Mouse (Mus musculus): ENCODE data around the gene Cep295nl. TPM values are rescaled to one million over a fixed set of nuclear protein-coding genes. Genes with fewer than 3 reads are reported as not detected.

Cep295nl gene
- polyA plus RNA-seq, 1 experiment from 2014 or later = 0.37 TPM

DNA sequence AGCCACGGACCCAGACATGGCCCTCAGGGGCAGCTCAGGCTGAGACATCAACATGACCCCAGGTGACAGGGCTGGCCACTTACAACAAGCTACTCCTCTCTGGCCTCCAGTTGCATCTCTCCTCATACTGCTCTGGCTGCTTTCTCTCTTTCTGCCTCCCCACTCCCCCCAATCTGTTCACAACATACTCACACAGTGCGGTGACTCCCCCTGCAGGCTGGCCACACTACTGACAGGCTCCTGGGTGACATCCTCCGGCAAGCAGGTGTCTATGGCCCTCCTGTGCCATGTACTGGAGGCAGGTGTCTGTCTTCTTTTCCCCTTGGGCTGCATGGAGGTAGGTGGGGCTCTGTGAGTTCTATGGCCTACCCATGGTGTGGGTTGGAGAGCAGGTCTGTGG, 44.3 kb downstream of the Cep295nl start:
- ATAC-seq (ENCODE audit: low FRiP score) (no peak), DNase-seq (ENCODE audit: low spot score) (no peak)
- WGBS = 77% methylated on average over 3 of the region's 3 CpGs
- Histone ChIP-seq H3K9me3 (ENCODE audit: control insufficient read depth, low read length) (no peaks in the 10 kb centered on the region), H3K9ac (ENCODE audit: low read depth, low read length) (no peak overlapping the region), H3K4me3 (ENCODE audit: low read depth, low read length) (no peak overlapping the region), H3K27ac (ENCODE audit: low read depth, low read length) (no peak overlapping the region), H3K27me3 (ENCODE audit: control insufficient read depth, insufficient read depth, low read length) (no peaks in the 10 kb centered on the region), H3K4me1 (replicated peaks; ENCODE audit: control insufficient read depth, insufficient read depth, low read length) (no peaks in the 10 kb centered on the region), H3K36me3 (ENCODE audit: control insufficient read depth, insufficient read depth, low read length) (no peaks in the 10 kb centered on the region), H3K4me2 (replicated peaks; ENCODE audit: low read depth, low read length) (no peak overlapping the region)

DNA sequence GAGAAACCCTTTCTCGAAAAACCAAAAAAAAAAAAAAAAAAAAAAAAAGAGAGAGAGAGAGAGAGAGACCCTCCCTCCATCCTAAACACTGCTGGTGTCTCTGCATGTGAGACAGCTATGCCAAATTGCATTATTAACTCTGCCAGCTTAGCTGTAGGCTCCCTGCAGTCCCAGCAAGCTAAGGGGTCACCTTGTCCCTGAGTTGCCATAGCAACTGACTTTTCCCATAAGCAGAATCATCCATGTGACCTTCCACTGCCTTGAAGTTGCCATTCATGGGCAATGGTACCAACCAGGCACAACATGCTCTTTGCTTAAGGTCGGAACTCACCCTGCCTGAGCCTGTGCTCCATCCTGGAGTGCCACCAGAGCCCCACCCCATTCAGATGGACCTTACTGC, 47.3 kb downstream of the Cep295nl start:
- Histone ChIP-seq H3K9ac (ENCODE audit: low read depth, low read length) (no peak overlapping the region), H3K4me1 (replicated peaks; ENCODE audit: control insufficient read depth, insufficient read depth, low read length) (no peaks in the 10 kb centered on the region), H3K4me2 (replicated peaks; ENCODE audit: low read depth, low read length) (no peak overlapping the region), H3K9me3 (ENCODE audit: control insufficient read depth, low read length) (no peaks in the 10 kb centered on the region), H3K4me3 (ENCODE audit: low read depth, low read length) (no peak overlapping the region), H3K36me3 (ENCODE audit: control insufficient read depth, insufficient read depth, low read length) (no peaks in the 10 kb centered on the region), H3K27ac (ENCODE audit: low read depth, low read length) (no peak overlapping the region), H3K27me3 (ENCODE audit: control insufficient read depth, insufficient read depth, low read length) (no peaks in the 10 kb centered on the region)
- ATAC-seq (ENCODE audit: low FRiP score) = no peak
- WGBS = 89% methylated on average over 2 of the region's 2 CpGs
- DNase-seq (ENCODE audit: low spot score) = no peak

DNA sequence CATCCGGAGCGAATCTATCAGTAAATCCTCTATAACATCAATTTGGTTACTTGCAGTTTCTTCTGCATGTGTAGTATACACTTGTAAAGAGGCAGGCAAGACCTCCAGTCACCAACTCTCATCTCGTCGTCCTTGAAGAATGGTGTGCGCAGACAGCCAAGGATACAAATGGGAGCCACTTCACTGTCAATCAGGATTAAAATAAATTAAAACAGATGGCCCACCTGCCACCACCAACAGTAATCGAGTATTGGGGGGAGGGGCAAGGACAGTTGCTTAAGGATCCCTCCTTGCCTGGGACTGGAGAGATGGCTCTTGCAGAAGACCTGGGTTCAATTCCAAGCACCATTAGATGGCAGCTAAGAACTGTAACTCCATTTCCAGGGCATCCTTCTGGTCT, 49.6 kb downstream of the Cep295nl start:
- Histone ChIP-seq H3K9ac (ENCODE audit: low read depth, low read length) (no peak overlapping the region), H3K27ac (ENCODE audit: low read depth, low read length) (no peak overlapping the region), H3K27me3 (ENCODE audit: control insufficient read depth, insufficient read depth, low read length) (no peaks in the 10 kb centered on the region), H3K36me3 (ENCODE audit: control insufficient read depth, insufficient read depth, low read length) (no peaks in the 10 kb centered on the region), H3K4me1 (replicated peaks; ENCODE audit: control insufficient read depth, insufficient read depth, low read length) (no peaks in the 10 kb centered on the region; the same call in 1 of the 2 replicates), H3K9me3 (ENCODE audit: control insufficient read depth, low read length) (no peaks in the 10 kb centered on the region), H3K4me2 (replicated peaks; ENCODE audit: low read depth, low read length) (no peak overlapping the region), H3K4me3 (ENCODE audit: low read depth, low read length) (no peak overlapping the region)
- 66% methylated on average over 6 of the region's 6 CpGs for WGBS
- ATAC-seq (ENCODE audit: low FRiP score) = no peak
- no peak for DNase-seq (ENCODE audit: low spot score)

DNA sequence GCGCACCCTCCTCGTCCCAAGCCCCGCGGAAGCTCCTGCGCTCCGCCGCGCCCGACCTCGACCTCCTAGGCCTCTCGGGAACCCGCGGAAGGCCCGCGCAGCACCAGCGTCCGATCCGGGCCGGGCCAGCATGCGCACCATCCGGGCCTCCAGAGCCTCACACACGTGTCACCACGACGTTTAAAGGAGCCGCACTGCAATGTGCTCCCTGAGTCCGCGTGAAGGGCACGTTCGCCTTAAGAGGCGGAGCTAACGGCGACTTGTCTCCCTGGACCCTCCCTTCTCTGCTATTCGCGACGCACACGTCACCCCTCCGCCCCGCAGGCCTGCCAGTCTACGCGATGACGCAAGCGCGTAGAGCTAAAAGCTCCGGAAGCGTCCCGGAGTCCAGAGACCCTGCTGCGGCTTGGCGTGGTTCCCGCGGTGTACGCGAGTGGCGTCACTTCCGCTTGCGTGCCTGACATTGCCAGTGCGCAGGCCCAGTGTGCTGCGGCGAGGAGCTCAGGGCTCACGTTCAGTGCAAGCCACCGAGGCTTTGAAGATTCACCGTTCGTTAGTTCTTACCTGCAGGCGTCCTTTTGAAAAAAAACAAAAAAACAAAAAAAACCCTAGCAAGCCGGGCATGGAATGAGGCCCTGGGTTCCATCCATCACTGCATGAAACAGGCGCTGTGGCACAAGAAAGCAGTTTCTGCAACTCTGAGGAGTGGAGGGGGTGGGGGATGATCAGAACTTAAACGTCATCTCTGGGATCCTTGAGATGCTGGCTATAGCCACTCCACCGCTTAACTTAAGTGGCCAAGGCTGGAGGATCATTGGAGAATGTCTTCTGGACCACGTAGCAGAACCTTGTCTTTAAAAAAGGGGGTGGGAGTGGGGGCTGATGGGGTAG, 52.1 kb downstream of the Cep295nl start, which contains the start of gene Usp36:
TSS of gene Usp36 (minus strand) at position 246 of the 891 bp plus-strand sequence.
- peak; percentile 99 for DNase-seq (ENCODE audit: low spot score)
- peak; percentile 99 for ATAC-seq (ENCODE audit: low FRiP score)
- H3K27ac ChIP-seq (ENCODE audit: low read depth, low read length) = peak within 1 kb of the TSS; percentile 82
- H3K9ac ChIP-seq (ENCODE audit: low read depth, low read length) = peak within 1 kb of the TSS; percentile 87
- H3K27me3 ChIP-seq (ENCODE audit: control insufficient read depth, insufficient read depth, low read length) = no peaks in the 10 kb centered on the region
- no peaks in the 10 kb centered on the region for H3K9me3 ChIP-seq (ENCODE audit: control insufficient read depth, low read length)
- H3K4me1 ChIP-seq (replicated peaks; ENCODE audit: control insufficient read depth, insufficient read depth, low read length) = no peaks in the 10 kb centered on the region; the same call in 1 of the 2 replicates
- WGBS = 1% methylated on average over 68 of the region's 68 CpGs
- H3K4me3 ChIP-seq (ENCODE audit: low read depth, low read length) = peak within 1 kb of the TSS; percentile 78
- no peaks in the 10 kb centered on the region for H3K36me3 ChIP-seq (ENCODE audit: control insufficient read depth, insufficient read depth, low read length)
- H3K4me2 ChIP-seq (replicated peaks; ENCODE audit: low read depth, low read length) = peak within 1 kb of the TSS; percentile 77

DNA sequence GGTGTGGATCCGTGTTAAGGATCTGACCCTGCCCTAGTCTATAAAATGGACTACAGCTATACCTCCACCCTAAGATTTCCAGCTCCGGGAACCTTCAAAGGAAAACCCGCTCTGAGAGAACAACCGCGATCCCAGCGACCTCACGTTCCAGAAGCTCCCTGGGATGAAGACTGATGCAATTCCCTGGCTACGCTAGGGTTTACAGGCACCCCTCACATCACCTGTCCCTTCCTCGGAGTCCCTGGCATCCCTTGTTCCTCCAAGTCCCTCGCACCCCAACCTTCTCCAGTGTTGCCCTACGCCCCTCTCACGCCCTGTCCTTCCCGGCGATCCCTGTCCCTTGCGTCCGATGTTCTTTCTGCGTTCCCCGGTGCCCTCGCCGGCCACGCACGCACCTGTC, 52.7 kb downstream of the Cep295nl start:
- ATAC-seq (ENCODE audit: low FRiP score) (peak; percentile 20), DNase-seq (ENCODE audit: low spot score) (no peak)
- Histone ChIP-seq H3K9ac (ENCODE audit: low read depth, low read length) (peak overlapping the region; percentile 87), H3K27me3 (ENCODE audit: control insufficient read depth, insufficient read depth, low read length) (no peaks in the 10 kb centered on the region), H3K4me3 (ENCODE audit: low read depth, low read length) (peak overlapping the region; percentile 78), H3K27ac (ENCODE audit: low read depth, low read length) (0 out of 2 replicates have a peak overlapping the region, but pooled peaks have one; percentile 25), H3K4me1 (replicated peaks; ENCODE audit: control insufficient read depth, insufficient read depth, low read length) (no peaks in the 10 kb centered on the region; the same call in 1 of the 2 replicates), H3K9me3 (ENCODE audit: control insufficient read depth, low read length) (no peaks in the 10 kb centered on the region), H3K4me2 (replicated peaks; ENCODE audit: low read depth, low read length) (peak overlapping the region; percentile 77), H3K36me3 (ENCODE audit: control insufficient read depth, insufficient read depth, low read length) (0 out of 2 replicates have a peak, but pooled peaks cover 4% of the 10 kb centered on the region)
- WGBS = under 1% methylated on average over 22 of the region's 22 CpGs

DNA sequence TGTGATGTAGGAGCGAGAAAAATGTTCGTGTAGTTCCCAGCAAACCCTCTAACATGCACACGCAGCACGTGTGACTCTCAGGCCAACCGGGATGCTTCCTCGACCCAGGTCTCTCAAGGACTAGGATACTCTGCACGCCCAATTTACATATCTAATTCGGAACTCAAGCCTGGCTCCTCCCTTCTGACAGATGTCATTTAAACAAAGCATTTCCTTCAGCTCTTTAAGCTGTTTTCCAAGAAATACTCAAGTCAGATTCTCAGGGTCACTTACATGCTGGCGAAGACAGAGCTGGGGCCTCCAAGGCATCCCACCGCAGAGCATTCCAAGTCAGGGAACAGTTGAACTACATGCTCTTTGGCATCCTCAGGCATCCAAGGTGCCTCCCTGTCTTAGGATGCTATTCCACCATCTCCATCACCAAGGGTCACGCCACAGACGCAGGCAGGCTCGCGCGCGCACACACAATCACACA, 53.2 kb downstream of the Cep295nl start:
- Histone ChIP-seq H3K27ac (ENCODE audit: low read depth, low read length) (no peak overlapping the region), H3K4me2 (replicated peaks; ENCODE audit: low read depth, low read length) (peak overlapping the region; percentile 77), H3K4me3 (ENCODE audit: low read depth, low read length) (peak overlapping the region; percentile 78), H3K4me1 (replicated peaks; ENCODE audit: control insufficient read depth, insufficient read depth, low read length) (no peaks in the 10 kb centered on the region; the same call in 1 of the 2 replicates), H3K9ac (ENCODE audit: low read depth, low read length) (peak overlapping the region; percentile 87), H3K36me3 (ENCODE audit: control insufficient read depth, insufficient read depth, low read length) (0 out of 2 replicates have a peak, but pooled peaks cover 5% of the 10 kb centered on the region), H3K27me3 (ENCODE audit: control insufficient read depth, insufficient read depth, low read length) (no peaks in the 10 kb centered on the region), H3K9me3 (ENCODE audit: control insufficient read depth, low read length) (no peaks in the 10 kb centered on the region)
- 2% methylated on average over 16 of the region's 16 CpGs for WGBS
- ATAC-seq (ENCODE audit: low FRiP score) = no peak
- peak; percentile 29 for DNase-seq (ENCODE audit: low spot score)

DNA sequence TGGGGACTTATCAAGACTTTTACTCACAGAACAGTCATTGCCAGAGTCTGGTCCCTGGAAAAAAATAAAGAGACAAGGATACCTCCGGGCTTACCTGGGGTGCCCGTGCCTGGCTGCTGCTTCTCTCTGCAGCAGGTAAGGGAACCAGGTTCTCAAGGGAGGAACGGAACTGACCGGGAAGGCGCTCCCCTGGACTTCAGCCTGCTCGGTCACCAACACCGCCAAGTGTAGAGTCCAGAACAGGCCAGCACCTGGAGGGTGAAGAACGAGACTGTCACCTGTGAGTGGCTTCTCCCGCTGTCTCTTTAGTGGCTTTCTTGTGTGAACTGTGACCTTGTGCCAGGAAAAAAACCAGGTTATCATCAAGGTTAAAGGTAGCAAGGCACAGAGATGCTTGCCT, 54.7 kb downstream of the Cep295nl start:
- H3K9me3 ChIP-seq (ENCODE audit: control insufficient read depth, low read length) = no peaks in the 10 kb centered on the region
- no peaks in the 10 kb centered on the region; the same call in 1 of the 2 replicates for H3K4me1 ChIP-seq (replicated peaks; ENCODE audit: control insufficient read depth, insufficient read depth, low read length)
- H3K27ac ChIP-seq (ENCODE audit: low read depth, low read length) = no peak overlapping the region
- H3K4me2 ChIP-seq (replicated peaks; ENCODE audit: low read depth, low read length) = no peak overlapping the region
- H3K9ac ChIP-seq (ENCODE audit: low read depth, low read length) = no peak overlapping the region
- no peak overlapping the region for H3K4me3 ChIP-seq (ENCODE audit: low read depth, low read length)
- WGBS = 93% methylated on average over 9 of the region's 9 CpGs
- no peaks in the 10 kb centered on the region for H3K27me3 ChIP-seq (ENCODE audit: control insufficient read depth, insufficient read depth, low read length)
- ATAC-seq (ENCODE audit: low FRiP score) (no peak), DNase-seq (ENCODE audit: low spot score) (no peak)
- H3K36me3 ChIP-seq (ENCODE audit: control insufficient read depth, insufficient read depth, low read length) = peaks cover 5% of the 10 kb centered on the region; the same call in 1 of the 2 replicates

DNA sequence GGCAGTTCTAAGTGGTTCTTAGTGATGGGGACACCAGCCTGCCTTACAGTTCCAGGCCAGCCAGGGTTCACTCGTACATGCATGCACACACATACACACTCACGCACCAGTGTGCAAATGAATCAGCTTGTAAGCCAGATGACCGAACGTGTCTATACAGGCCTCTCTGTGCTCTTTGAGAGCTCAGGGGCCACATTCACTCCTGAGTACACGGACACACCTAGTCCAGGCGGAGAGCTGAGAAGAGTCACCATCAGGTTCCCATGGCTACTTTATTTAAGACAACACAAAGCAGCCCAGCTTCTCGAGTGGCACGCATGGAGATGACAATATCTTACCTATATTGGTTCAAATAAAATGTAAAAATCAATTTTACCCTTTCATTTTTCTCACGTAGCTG, 55.9 kb downstream of the Cep295nl start:
- peaks cover 8% of the 10 kb centered on the region; the same call in 1 of the 2 replicates for H3K36me3 ChIP-seq (ENCODE audit: control insufficient read depth, insufficient read depth, low read length)
- DNase-seq (ENCODE audit: low spot score) = no peak
- no peak for ATAC-seq (ENCODE audit: low FRiP score)

More for the DNA sequence above, 55.9 kb downstream of the Cep295nl start:
- Histone ChIP-seq H3K4me2 (replicated peaks; ENCODE audit: low read depth, low read length) (no peak overlapping the region), H3K9me3 (ENCODE audit: control insufficient read depth, low read length) (no peaks in the 10 kb centered on the region), H3K27me3 (ENCODE audit: control insufficient read depth, insufficient read depth, low read length) (no peaks in the 10 kb centered on the region), H3K9ac (ENCODE audit: low read depth, low read length) (no peak overlapping the region), H3K27ac (ENCODE audit: low read depth, low read length) (no peak overlapping the region), H3K4me1 (replicated peaks; ENCODE audit: control insufficient read depth, insufficient read depth, low read length) (no peaks in the 10 kb centered on the region; the same call in 1 of the 2 replicates), H3K4me3 (ENCODE audit: low read depth, low read length) (no peak overlapping the region)
- WGBS = 95% methylated on average over 9 of the region's 9 CpGs

All from hindbrain, embryonic 11.5 days (tissue).